Mouse (Mus musculus) liver (tissue): ENCODE data around the gene Plekho1.

Experiments
- DNase-seq: peaks from one replicate; pipeline ENCODE4 v3.0.0-alpha.2; 2020; ENCODE audit warnings: mixed read lengths

Plekho1 gene

GRCm38 (mm10) chr3:96001560-96001959 is 5.8 kb upstream of the Plekho1 start:
- no peak for DNase-seq

- DNase-seq, result no peak
Measured at GRCm38 (mm10) chr3:96000921-96001501, 5.2 kb upstream of the Plekho1 start.

- no peak for DNase-seq
Measured at GRCm38 (mm10) chr3:96000080-96000632, 4.4 kb upstream of the Plekho1 start.

- DNase-seq, result peak; percentile 39
Measured at GRCm38 (mm10) chr3:95999308-96000079, 3.7 kb upstream of the Plekho1 start.

GRCm38 (mm10) chr3:95997203-95997721 is 1.5 kb upstream of the Plekho1 start:
- DNase-seq, result no peak

GRCm38 (mm10) chr3:95996451-95997073 is 761 bp upstream of the Plekho1 start:
- no peak for DNase-seq

- no peak for DNase-seq
Measured at GRCm38 (mm10) chr3:95994975-95995801, 613 bp downstream of the Plekho1 start.

- no peak for DNase-seq
Measured at GRCm38 (mm10) chr3:95994381-95994846, 1.4 kb downstream of the Plekho1 start.

GRCm38 (mm10) chr3:95993881-95994280 is 1.9 kb downstream of the Plekho1 start:
- DNase-seq, result no peak

- no peak for DNase-seq
Measured at GRCm38 (mm10) chr3:95992990-95993603, 2.7 kb downstream of the Plekho1 start.

GRCm38 (mm10) chr3:95990413-95990941 is 5.3 kb downstream of the Plekho1 start:
- no peak for DNase-seq

GRCm38 (mm10) chr3:95988969-95989368 is 6.8 kb downstream of the Plekho1 start:
- no peak for DNase-seq

GRCm38 (mm10) chr3:95988138-95988537 is 7.7 kb downstream of the Plekho1 start:
- no peak for DNase-seq

- DNase-seq, result peak; percentile 40
Measured at GRCm38 (mm10) chr3:95987386-95988110, 8.3 kb downstream of the Plekho1 start.

GRCm38 (mm10) chr3:95986984-95987383 is 8.8 kb downstream of the Plekho1 start:
- no peak for DNase-seq

- DNase-seq, result no peak
Measured at GRCm38 (mm10) chr3:95986001-95986622, 9.7 kb downstream of the Plekho1 start.

- peak; percentile 58 for DNase-seq
Measured at GRCm38 (mm10) chr3:95985209-95986000, 10.4 kb downstream of the Plekho1 start.

- no peak for DNase-seq
Measured at GRCm38 (mm10) chr3:95982129-95982528, 13.7 kb downstream of the Plekho1 start.

- no peak for DNase-seq
Measured at GRCm38 (mm10) chr3:95980276-95980970, 15.4 kb downstream of the Plekho1 start.
